Mouse (Mus musculus) lung, postnatal 14 days (tissue): ENCODE measurements around the gene Zbtb8b.
"Not testable (repeated sequence)": the region's sequence is repeated elsewhere in the genome, so short reads cannot be mapped to it uniquely, and the experiment has no call there.

ENCODE experiments used
- DNase-seq: peaks from one replicate; pipeline ENCODE4 v3.0.0; 2021

The Zbtb8b gene

DNA sequence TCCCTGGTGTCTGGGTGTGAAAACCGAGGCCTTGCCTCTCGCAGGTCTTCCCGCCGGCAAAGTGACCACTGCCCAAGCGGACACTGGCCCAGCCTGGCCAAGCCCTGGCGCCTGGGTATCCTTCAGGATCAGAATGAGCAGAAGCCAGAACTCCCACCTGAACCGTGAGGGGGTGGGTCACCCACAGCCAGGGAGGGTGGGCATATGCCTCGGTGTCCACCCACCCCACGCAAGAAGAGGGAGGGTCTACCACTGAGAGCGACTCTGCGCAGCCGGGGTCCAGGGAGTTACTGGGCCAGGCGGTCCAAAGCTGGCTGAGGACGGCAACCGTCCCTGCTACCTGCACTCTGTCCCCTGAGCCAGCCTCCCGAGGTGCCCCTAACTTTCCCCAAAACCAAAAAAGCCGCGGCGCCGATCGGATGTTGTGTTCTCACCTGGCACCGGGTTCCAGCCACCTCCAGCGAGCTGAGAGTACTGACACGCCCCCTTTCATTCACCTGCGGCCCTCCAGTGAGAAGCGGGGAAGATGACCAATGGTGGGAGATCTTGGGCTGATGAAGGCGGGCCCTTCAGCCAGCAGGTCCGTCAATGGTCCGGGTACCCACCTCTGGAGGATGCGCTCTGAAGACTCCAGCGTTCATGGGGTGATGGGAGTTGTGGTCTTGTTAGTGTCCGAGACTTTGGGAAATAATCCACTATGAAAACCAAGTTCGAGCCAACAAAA, at the start of gene Zbtb8b:
Zbtb8b (minus strand) TSS at position 514 of the 724 bp plus-strand sequence.
- DNase-seq, result peak; percentile 43

DNA sequence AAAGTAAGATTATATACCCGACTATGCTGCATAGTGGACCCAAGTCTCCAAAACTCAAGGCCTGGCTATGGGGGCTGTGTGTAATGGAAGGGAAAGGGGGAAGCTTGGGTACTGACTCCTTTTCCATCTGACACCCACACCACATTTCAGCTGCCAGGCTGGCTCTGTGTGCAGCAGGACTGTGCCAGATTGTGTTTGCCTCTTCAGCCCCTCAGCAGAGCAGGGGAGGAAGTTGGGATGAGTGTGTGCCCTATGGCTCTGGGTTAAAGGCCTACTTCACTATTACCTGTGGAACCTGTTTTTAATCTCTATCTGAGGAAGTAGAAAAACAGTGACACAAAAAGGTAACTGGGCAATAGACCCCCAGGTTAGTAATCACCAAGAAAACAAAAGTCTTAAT, 40.4 kb upstream of the Zbtb8b start:
- DNase-seq, result no peak

DNA sequence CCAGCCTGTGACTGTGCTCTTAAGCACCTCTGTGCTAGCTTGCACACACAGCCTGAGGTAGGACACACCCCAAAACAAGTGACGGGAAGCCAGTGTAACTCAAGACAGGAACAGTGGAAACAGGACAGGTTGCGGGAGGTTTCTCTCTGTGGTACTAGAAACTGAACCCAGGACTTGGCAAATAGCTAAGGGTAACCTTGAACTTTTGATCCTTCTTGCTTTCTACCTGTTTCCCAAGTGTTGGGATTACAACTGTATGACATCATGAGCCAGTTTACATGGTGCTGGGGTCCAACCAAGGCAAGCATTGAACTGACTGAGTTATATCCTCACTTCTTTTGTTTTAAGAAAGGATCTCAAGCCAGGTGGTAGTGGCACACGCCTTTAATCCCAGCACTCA, 39.2 kb upstream of the Zbtb8b start:
- DNase-seq, result no peak

DNA sequence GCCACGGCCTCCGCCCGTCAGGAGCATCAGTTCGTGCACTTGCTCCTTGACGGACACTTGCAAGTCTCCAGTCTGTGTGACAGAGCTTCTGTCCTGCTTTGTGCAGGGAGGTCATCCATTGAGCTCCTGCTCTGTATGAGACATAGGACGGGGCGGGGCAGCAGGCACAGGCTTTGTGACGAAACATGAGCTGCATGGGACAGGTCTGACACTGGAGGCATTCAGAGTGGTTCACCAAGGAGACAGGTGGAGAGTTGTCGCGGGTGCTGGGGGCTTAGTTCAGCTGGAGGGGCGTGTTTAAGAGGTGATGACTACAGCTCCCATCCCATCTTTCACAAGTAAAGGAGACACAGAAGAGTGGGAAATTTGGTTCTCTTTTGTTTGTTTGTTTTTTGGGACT, 35.4 kb upstream of the Zbtb8b start:
- DNase-seq, result no peak

DNA sequence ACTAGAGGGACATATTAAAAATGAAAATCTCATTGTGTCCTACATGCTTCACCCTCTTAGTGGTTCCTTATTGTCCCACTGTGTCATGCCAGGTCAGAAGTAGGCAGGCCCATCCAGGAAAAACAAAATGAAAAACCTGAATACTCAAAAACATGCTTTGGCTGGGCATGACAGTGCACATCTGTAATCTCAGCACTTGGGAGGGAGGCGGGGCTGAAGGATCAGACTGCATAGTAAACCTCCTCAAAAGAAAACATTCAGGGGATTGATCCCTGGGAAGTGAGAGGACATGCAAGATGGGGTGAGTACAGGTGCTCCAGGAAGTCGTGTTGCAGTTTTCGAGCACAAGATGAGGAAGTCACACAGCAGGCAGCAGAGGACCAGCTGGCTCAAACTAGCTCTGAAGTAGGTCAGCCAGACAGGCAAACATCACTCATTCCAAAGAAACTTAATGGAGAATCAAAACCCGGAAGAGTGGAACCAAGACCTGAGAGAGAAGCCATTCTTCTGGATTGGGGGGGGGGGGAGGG, 23.7 kb upstream of the Zbtb8b start:
- no peak for DNase-seq

DNA sequence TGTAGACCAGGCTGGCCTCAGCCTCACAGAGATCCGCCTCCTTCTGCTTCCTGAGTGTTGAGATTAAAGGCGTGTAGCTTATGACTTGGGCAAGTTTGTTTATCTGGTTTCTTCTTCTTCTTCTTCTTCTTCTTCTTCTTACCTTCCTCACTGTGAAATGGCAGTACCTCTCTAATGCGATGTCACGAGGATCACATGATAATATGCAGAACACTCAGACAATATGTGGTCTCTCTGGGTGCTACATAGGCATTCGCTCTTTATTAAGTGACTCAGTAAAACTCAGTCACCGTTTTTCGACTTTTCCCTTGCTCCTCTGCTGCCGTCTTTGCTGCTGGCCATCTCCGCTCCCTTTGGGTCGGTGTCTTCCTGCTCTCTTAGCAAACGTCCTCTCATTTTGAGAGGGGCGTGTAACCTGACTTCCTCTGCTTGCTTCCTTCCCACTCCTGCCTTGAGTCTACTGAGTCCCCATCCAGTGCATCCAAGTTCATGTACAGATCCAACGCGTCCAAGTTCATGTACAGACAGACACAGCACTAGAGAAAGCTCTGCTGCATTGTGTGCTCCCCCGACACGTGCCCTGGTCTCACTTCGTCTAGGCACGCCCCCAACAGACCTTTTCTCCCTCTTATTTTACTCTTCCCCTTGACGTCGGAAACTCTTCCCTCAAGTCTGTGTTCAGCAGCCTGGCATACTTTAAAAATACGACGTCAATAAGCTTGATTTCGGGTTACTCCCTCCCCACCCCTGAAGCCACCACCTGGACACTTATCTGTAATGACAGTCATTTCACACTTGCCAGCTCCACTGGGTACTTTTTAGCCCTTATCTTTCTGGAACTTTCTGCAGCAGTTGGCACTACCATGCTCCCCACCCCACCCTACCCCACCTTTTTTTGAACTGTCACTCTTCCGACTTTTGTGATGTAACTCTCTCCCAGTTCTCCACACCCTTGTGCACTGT, 22.7 kb upstream of the Zbtb8b start:
- no peak for DNase-seq

DNA sequence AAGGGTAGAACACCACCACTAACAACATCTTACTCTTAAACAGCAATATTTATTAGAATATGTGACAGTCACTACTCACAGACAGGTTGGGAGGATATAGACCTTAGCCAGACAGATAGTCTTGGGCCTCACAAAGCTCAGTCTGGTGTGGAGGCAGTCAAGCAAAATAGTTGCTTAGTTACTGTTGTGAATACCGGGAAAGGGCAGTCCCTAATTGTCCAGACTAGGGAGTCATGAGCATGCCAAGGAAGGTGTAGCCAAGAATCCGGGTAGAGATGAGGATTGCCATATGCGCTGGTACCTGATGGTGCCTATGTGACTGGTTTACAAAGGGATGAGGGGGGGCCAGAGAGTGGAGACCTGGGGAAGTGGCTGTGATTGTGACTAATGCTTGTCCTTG, 21.5 kb upstream of the Zbtb8b start:
- no peak for DNase-seq

DNA sequence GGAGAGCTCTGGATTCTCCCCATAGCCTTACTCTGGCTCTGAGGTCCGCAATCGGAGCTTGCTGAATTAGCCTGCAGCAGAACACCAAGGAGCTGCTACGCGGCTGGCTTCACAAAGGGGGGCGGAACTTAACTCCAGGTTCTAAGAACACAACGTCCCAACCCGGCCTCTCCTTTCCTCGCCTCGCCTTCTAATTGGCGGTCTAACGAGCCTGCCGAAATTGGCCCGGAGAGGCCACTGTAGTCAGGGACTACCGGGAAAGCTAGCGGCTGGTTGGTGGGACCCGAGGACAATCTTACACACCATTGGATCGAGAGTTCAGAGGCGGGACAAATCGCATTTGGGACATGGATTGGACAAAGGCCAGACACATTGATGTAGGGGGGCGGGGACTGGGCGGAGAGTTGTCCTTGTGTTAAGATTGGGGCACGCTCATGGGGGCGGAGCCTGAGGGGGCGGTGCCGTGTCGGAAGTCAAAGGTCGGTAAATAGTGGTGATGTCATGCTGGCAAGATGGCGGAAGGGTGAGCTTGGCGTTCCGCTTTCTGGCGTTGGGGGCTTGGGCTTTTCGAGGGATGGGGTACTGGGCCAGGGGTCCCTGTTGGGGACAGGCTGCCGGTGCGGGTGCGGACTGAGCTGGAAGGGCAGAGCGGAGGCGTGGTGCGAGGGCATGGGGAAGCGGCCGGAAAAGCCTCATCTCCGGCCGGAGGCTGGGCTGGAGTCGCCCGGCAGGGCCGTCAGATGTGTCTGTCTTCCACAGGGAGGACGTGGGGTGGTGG, 20.7 kb upstream of the Zbtb8b start, which contains the start of gene Bsdc1:
Bsdc1 (plus strand) TSS at position 399 of the 778 bp plus-strand sequence.
- DNase-seq, result peak; percentile 100

DNA sequence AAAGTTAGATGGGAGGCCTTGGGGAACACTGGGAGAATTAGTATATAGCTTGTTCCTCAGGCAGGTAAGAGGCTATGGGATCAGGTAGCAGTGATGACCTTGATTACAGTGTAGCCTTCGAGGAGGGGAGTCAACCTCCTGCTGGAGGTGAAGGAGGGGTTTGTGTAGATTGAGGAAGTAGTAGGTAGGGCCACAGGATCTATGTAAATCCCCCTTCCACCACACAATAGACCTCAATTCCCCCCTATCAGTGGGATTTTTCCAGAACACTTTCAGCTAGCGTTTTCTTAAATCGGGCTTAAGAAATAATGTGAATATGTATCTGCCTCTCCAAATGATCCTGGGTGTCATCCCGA, 20.2 kb upstream of the Zbtb8b start:
- DNase-seq, result no peak

DNA sequence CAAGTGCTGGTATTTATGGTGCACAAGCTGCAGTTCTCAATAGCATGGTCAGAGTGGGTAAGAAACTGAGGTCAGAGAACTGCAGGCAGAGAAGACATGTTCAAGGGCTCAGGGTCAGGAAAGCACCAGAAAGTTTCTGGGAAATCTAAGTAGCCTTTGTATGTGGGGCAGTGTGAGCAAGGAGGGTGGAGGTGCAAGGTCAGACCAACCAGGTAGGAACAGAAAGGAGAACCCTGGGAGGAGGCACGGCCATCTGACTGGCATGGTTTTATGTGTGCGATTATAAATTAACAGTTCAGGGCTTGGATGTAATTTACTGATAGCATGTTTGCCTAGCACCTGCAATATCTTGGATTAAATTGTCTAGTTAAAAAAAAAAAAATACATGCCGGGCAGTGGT, 19.1 kb upstream of the Zbtb8b start:
- no peak for DNase-seq

DNA sequence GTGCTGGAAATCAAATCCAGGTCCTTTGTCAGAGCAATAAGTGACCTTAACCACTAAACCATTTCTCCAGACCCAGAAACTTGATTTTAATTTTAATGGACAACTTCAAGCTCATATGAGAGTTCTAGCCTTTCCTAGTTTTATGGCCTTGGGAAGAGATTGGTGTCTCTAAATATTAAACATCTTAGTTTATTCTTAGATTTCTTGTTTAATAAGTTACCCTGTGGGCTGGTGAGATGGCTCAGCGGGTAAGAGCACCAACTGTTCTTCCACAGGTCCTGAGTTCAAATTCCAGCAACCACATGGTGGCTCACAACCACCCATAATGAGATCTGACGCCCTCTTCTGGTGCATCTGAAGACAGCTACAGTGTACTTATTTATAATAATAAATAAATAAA, 16.7 kb upstream of the Zbtb8b start:
- DNase-seq, result not testable (repeated sequence)

DNA sequence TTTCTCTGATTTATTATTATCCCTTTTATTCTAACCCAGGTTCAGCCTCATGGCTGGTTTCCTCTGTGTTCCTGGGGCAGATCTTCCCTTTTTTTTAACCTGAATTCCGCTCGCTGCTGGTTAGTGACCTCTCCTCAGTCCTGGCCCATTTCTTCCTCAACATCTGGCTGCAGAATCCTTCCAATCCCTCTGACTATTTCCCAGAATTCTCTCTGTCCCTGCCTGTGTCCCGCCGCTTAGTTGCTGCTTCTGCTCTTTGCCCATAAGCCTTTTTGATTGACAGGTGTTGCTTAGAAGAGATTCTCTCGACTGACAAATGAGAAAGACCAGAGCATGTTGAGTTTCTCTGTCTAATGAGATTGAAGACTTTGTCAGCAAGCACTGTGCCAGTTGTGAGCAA, 15.5 kb upstream of the Zbtb8b start:
- DNase-seq, result no peak

DNA sequence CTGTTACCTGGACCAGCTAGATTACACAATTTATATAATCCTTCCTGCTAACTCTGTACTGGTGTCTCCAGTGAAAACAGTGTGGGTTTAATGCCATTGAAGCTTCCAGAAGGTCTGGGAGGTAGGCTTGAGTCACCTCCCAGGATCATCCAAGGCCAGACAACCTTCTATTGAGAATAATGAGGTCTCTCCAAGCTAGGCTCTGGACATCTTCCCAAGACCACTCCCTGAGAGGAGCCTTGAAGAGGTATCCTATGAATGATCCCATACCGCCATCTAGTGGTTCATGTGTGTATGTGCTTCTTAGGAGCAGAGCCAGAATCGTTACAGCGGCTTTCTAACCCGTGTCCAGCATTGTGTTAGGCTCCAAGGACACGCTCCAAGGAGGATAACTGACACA, 14.6 kb upstream of the Zbtb8b start:
- peak; percentile 76 for DNase-seq

DNA sequence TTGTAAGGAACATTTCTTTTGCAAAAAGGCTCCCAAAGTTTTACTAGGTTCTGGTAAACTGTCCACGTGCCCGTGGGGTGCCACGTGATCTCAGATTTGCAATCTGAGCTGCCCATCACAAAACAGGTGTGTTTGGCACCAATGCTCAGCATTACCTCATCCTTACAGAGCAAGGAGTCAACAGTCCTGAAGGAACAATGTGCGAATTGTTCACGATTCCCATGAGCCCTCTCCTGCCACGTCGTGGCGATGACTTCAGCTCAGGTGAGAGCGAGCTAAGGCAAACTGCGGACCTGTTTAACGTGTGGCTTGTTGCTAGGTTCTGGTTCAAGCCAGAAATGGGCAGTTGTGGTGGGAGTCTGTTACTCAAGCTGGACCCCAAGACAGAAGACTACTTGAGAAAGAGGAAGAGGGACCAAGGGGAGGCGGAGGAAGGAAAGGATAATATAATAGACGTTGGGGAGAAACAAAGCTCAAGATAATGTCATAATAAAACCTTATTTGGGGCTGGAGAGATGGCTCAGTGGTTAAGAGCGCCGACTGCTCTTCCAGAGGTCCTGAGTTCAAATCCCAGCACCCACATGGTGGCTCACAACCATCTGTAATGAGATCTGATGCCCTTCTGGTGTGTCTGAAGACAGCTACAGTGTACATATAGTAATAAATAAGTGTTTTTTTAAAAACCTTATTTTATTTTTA, 11.0 kb upstream of the Zbtb8b start:
- DNase-seq, result no peak

DNA sequence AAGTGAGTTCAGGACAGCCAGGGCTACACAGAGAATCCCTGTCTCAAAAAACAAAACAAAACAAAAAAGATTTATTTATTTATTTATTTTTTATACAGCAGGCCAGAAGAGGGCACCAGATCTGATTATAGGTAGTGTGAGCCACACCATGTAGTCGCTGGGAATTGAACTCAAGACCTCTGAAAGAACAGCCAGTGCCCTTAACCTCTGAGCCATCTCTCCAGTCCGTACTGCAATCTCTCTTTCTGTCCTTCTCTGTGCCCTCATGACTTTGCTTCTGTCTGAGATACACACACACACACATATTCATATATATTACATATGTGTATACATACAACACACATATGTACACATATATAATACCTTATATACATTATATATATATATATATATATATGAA, 10.2 kb upstream of the Zbtb8b start:
- DNase-seq, result no peak

DNA sequence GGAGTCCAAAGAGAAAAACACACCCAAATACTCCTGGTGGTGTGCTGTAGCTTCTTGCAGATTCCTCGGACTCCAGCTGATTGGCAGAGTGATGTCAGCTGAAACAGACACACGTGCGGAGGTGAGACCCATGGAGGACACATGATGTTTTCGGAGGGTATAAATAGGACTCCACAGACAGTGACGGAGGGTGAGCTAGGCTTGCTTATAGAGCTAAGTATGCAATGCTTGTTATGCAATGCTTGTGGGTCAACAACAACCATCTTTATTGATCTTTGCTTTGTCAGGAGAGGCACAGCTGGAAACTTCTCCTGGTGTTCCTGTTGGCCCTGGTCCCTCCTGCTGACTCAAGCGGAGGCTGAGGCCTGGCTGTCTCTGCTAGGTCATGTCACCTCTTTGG, 8.1 kb upstream of the Zbtb8b start:
- no peak for DNase-seq

DNA sequence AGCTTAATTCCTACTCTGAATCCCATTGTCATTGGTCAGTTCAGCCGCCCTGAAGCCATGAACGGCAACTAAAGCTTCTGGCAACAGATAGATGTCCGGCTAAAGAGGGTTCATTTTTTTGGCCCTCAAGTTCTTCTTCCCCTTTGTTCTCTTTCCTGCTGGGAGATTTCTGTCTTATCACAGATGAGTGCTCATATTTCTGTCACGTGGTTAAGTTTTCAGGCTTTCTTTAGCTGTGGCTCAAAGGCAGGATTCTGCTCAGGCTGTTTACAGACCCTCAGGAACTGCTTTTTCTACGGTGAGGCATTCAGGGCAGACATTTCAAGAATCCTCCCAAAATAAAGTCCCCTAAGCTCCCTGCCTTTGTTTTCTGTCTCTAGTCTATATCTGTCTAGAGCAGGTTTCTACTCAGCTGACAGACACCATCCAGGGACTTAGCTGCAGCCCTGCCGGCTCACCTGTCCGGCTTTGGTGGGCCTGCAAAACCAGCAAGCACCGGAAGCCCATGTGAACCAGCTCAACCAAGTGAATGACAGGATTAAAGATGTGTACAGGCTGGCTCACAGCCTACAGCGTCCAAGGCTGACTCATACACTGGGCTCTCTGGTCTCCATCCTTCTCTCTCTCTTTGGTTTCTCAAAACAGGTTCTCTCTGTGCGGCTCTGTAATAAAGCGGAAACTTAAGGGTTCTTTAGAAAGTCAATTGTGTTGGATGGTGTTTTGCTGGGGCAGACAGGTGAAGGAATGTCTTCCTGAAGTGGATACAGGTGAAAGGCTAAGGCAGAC, 7.3 kb upstream of the Zbtb8b start:
- no peak for DNase-seq

DNA sequence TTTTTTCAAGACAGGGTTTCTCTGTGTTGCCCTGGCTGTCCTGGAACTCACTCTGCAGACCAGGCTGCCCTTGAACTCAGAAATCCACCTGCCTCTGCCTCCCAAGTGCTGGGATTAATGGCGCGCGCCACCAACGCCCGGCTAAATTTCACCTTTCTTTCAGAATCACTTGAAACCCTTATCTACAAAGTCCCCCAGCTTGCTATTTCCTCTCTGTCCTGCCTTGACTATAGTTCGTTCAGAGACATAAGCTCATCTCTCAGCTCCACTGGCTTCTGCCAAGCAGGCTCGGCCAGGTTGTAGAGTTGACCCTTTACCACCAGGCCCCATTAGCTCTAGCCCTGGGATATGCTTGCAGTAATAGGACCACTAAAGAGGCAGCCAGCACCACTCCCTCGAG, 6.7 kb upstream of the Zbtb8b start:
- no peak for DNase-seq

DNA sequence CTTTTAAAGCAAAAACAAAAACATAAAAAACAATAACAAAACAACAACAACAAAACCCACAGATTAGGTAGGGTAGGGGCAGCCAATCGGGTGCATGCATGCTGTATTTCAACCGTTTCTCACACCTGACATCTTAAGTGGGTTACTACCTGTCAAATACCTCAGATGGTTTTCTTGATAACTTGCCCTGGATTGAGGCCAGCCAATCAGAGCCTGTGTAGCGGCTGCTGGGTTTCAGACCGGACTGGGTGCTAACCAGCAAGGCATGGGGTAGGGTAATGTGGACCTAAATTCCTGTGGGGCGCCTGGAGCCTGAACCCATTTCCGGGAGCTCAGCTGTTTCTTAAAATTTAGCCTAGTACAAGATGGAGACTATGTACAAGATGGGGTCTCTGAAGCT, 492 bp upstream of the Zbtb8b start:
- DNase-seq, result peak; percentile 33

DNA sequence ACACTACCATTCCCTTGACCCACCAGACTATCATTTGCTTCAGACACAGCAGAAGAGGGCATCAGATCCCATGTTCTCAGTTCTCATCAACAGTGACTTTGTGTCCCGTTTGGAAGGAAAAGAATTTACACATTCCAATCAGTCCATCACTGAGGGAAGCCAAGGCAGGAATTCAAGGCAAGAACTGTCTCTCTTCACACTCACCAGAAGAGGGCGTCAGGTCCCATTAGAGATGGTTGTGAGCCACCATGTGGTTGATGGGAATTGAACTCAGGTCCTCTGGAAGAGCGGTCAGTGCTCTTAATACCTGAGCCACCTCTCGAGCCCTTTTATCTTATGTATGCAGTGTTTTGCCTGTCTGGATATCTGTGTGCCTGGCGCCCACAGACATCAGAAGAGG, 22.3 kb downstream of the Zbtb8b start:
- no peak for DNase-seq

DNA sequence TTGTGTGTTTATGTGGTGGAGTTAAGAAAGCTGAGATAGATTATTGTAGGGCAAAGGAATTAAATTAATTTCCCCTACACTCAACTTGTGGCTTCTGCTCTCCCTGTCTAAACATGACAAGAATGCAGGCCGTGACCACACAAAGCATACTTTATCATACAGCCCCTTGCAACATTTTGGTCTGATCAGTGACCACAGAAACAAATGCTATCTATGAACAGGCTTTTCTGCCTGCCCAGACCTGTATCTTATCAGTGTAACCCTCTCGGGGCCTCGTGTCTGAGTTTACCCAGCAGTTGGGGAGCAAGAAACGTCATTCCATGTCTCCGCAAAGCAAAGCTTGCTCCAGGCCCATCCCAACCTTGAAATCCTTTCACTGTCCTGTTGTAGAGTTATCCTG, 24.2 kb downstream of the Zbtb8b start:
- no peak for DNase-seq

DNA sequence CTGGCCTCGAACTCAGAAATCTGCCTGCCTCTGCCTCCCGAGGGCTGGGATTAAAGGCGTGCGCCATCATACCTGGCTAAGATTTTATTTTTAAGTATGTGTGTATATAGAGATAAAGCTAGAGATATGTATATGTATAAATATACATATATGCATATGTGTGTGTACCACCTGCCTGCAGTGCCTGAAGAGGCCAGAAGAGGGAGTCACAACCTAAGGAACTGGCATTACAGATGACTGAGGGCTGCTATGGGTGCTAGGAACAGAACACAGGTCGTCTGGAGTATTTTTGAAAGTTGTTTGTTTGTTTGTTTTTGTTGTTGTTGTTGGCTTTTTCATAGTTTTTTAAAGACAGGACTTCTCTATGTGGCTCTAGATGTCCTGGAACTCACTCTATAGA, 24.8 kb downstream of the Zbtb8b start:
- no peak for DNase-seq
